7 mouse cellular contexts compared by ENCODE assay signal in genomic region chr19:44292083-44292482, GRCm38 (mm10). TPM values are rescaled to one million over a fixed set of nuclear protein-coding genes. Genes with fewer than 3 reads are reported as not detected.
DNase-seq lines count a peak whose midpoint lies in the region; ATAC-seq and TF ChIP-seq lines count a peak whose summit lies in the region.

No protein-coding gene starts in this region.

- 0 out of 2 replicates have a peak overlapping the region, but pooled peaks have one; percentile 98 for H3K4me2 ChIP-seq in forebrain, postnatal 0 days (ENCODE audit: low read depth)
- no peak overlapping the region for H3K4me2 ChIP-seq in limb, embryonic 14.5 days (replicated peaks; ENCODE audit: low read depth, low read length, severe bottlenecking)

- no peak for TF ChIP-seq POLR2A in limb, embryonic 14.5 days (IDR thresholded peaks at IDR 0.05; ENCODE audit: borderline replicate concordance, extremely low read depth, insufficient read depth, insufficient read length)
- no peak for TF ChIP-seq POLR2A in olfactory bulb, adult 2 months (IDR thresholded peaks at IDR 0.05; ENCODE audit: insufficient read depth, low read depth, low read length)

- no peaks in the 10 kb centered on the region for H3K27me3 ChIP-seq in megakaryocyte, embryonic 14.5 days (replicated peaks)
- H3K27me3 ChIP-seq in forebrain, postnatal 0 days (ENCODE audit: insufficient read depth, low read length): no peaks in the 10 kb centered on the region
- no peaks in the 10 kb centered on the region for H3K27me3 ChIP-seq in limb, embryonic 14.5 days (ENCODE audit: control insufficient read depth, insufficient read depth, low read length)

- H3K9me3 ChIP-seq in megakaryocyte, embryonic 14.5 days: no peaks in the 10 kb centered on the region
- no peaks in the 10 kb centered on the region for H3K9me3 ChIP-seq in forebrain, postnatal 0 days (ENCODE audit: low read length)
- no peaks in the 10 kb centered on the region for H3K9me3 ChIP-seq in limb, embryonic 14.5 days (ENCODE audit: control insufficient read depth, low read length)

- WGBS in forebrain, postnatal 0 days: 64% methylated on average over 2 of the region's 2 CpGs
- WGBS in limb, embryonic 14.5 days: 84% methylated on average over 2 of the region's 2 CpGs
- 80% methylated on average over 2 of the region's 2 CpGs for WGBS in olfactory bulb, adult 2 months

- no peak for TF ChIP-seq CTCF in forebrain, postnatal 0 days (IDR thresholded peaks at IDR 0.05; ENCODE audit: low read depth)
- TF ChIP-seq CTCF in olfactory bulb, adult 2 months (IDR thresholded peaks at IDR 0.05; ENCODE audit: insufficient read depth, low read depth, low read length): no peak

- DNase-seq in forebrain, postnatal 0 days: no peak
- DNase-seq in limb, embryonic 14.5 days (ENCODE audit: low spot score): no peak
- DNase-seq in frontal cortex, postnatal 25 days (ENCODE audit: low spot score in 2 of 2): no peak

- 0 out of 2 replicates have a peak overlapping the region, but pooled peaks have one; percentile 98 for H3K9ac ChIP-seq in forebrain, postnatal 0 days
- no peak overlapping the region for H3K9ac ChIP-seq in limb, embryonic 14.5 days (ENCODE audit: low read depth, low read length, severe bottlenecking)

- no peak for ATAC-seq in megakaryocyte, adult 5-6 weeks (ENCODE audit: poor library complexity, severe bottlenecking)
- ATAC-seq in forebrain, postnatal 0 days: no peak
- no peak for ATAC-seq in limb, embryonic 14.5 days (ENCODE audit: low FRiP score, low read depth)
- ATAC-seq in inflammation-experienced regulatory T-cells, adult 6 months: no peak

- H3K4me1 ChIP-seq in megakaryocyte, embryonic 14.5 days: peaks cover 85% of the 10 kb centered on the region
- peaks cover 13% of the 10 kb centered on the region for H3K4me1 ChIP-seq in forebrain, postnatal 0 days (ENCODE audit: insufficient read depth)
- H3K4me1 ChIP-seq in limb, embryonic 14.5 days (ENCODE audit: control insufficient read depth, insufficient read depth, low read length): peaks cover 27% of the 10 kb centered on the region
- H3K4me1 ChIP-seq in olfactory bulb, adult 2 months (ENCODE audit: control insufficient read depth, insufficient read depth, low read length): peaks cover 12% of the 10 kb centered on the region

- peak overlapping the region; percentile 98 for H3K4me3 ChIP-seq in megakaryocyte, embryonic 14.5 days (replicated peaks)
- H3K4me3 ChIP-seq in forebrain, postnatal 0 days (ENCODE audit: low read depth, low read length): no peak overlapping the region
- no peak overlapping the region for H3K4me3 ChIP-seq in limb, embryonic 14.5 days (replicated peaks; ENCODE audit: low read length)
- no peak overlapping the region for H3K4me3 ChIP-seq in olfactory bulb, adult 2 months (ENCODE audit: insufficient read depth, low read depth, low read length)

- H3K27ac ChIP-seq in forebrain, postnatal 0 days (ENCODE audit: low read depth, low read length): peak overlapping the region; percentile 10; the same call in 1 of the 2 replicates
- H3K27ac ChIP-seq in limb, embryonic 14.5 days (replicated peaks; ENCODE audit: low read depth, low read length): 0 out of 2 replicates have a peak overlapping the region, but pooled peaks have one; percentile 94
- H3K27ac ChIP-seq in olfactory bulb, adult 2 months (ENCODE audit: insufficient read depth, low read depth, low read length): 0 out of 2 replicates have a peak overlapping the region, but pooled peaks have one; percentile 91

- peaks cover 26% of the 10 kb centered on the region for H3K36me3 ChIP-seq in megakaryocyte, embryonic 14.5 days (replicated peaks; ENCODE audit: low read length)
- 0 out of 2 replicates have a peak, but pooled peaks cover 10% of the 10 kb centered on the region for H3K36me3 ChIP-seq in forebrain, postnatal 0 days (ENCODE audit: insufficient read depth)
- H3K36me3 ChIP-seq in limb, embryonic 14.5 days (ENCODE audit: control insufficient read depth, insufficient read depth, low read length): peaks cover 22% of the 10 kb centered on the region

RNA-seq across cellular contexts. Expression of gene Scd2, which starts 1.4 kb away (rescaled TPM):
- polyA plus RNA-seq in megakaryocyte, embryonic 14.5 days (2012; ENCODE audit: insufficient read depth, low replicate concordance): 6.4 and 14.5 TPM in 2 replicates
- total RNA-seq in megakaryocyte, adult 5-6 weeks (2015): 30.0 and 33.3 TPM in 2 replicates
- 26.9 and 28.9 TPM in 2 replicates for total RNA-seq in megakaryocyte, adult 5-6 weeks (2017)
- 540 and 696 TPM in 2 replicates for total RNA-seq in forebrain, postnatal 0 days (2014; rRNA removed)
- polyA plus RNA-seq in forebrain, postnatal 0 days (2015; fragmentation: Nextera tagmentation; extraction: Ambion mirVana): 162 and 210 TPM in 2 replicates
- 274 and 383 TPM in 2 replicates for polyA plus RNA-seq in limb, embryonic 14.5 days (2012; rRNA removed)
- 216 and 218 TPM in 2 replicates for polyA plus RNA-seq in limb, embryonic 14.5 days (2014; fragmentation: Nextera tagmentation; extraction: Ambion mirVana)
- polyA plus RNA-seq in olfactory bulb, adult 2 months (2012; ENCODE audit: insufficient read depth, insufficient read length, low replicate concordance, missing spikeins): 299 and 337 TPM in 2 replicates
- 10 to 100 TPM; 24.8 to 27.3 (median 25.3) TPM for polyA plus RNA-seq in inflammation-experienced regulatory T-cells, adult 6 months (2017; shearing (Covaris generic))

RNA-seq across cellular contexts. Expression of gene Scd4, which starts 40.8 kb away (rescaled TPM):
- not detected in 2 replicates for polyA plus RNA-seq in megakaryocyte, embryonic 14.5 days (2012; ENCODE audit: insufficient read depth, low replicate concordance)
- total RNA-seq in megakaryocyte, adult 5-6 weeks (2015): 0.40 TPM in 1 of 2 replicates, not detected in the other
- total RNA-seq in megakaryocyte, adult 5-6 weeks (2017): 0.12 TPM in 1 of 2 replicates, not detected in the other
- 0.23 and 0.43 TPM in 2 replicates for total RNA-seq in forebrain, postnatal 0 days (2014; rRNA removed)
- 0.11 and 0.25 TPM in 2 replicates for polyA plus RNA-seq in forebrain, postnatal 0 days (2015; fragmentation: Nextera tagmentation; extraction: Ambion mirVana)
- polyA plus RNA-seq in limb, embryonic 14.5 days (2012; rRNA removed): 0.76 and 0.80 TPM in 2 replicates
- 0.12 and 0.35 TPM in 2 replicates for polyA plus RNA-seq in limb, embryonic 14.5 days (2014; fragmentation: Nextera tagmentation; extraction: Ambion mirVana)
- polyA plus RNA-seq in olfactory bulb, adult 2 months (2012; ENCODE audit: insufficient read depth, insufficient read length, low replicate concordance, missing spikeins): not detected in 2 replicates
- under 1 TPM; 0.29 to 0.81 (median 0.55) TPM for polyA plus RNA-seq in inflammation-experienced regulatory T-cells, adult 6 months (2017; shearing (Covaris generic))

Comparison
In these comparisons a context has a peak if more than half of its experiments do, and no peak if none do; other contexts are left out.
1. H3K27ac ChIP-seq: peak in every context shown above with its lines; median percentile 94 in limb, embryonic 14.5 days; 91 in olfactory bulb, adult 2 months; 10 in forebrain, postnatal 0 days.